Mouse (Mus musculus) embryonic facial prominence, embryonic 15.5 days (tissue): Measurements from ENCODE around the gene Avp. TPM values are rescaled to one million over a fixed set of nuclear protein-coding genes. Genes with fewer than 3 reads are reported as not detected.

Experiments used
- ATAC-seq: fragments of 200-750 bp; cut with Nextera tagmentation; 2 replicates; pipeline ENCODE4 v1.8.0; 2017; ENCODE audit warnings: low read depth, moderate TSS enrichment; ENCODE audit not compliant: insufficient number of reproducible peaks, low FRiP score, low TSS enrichment
- H3K27ac ChIP-seq: fragments of 300-500 bp; sonication (generic); replicated peaks from 2 replicates; pipeline ENCODE4 v1.5.1; 2015; ENCODE audit warnings: mild to moderate bottlenecking, inconsistent platforms
- H3K27me3 ChIP-seq: fragments of 300-500 bp; sonication (generic); 2 replicates; pipeline ENCODE4 v1.6.1; 2015; ENCODE audit warnings: inconsistent platforms
- H3K36me3 ChIP-seq: fragments of 300-500 bp; sonication (generic); 2 replicates; pipeline ENCODE4 v1.6.1; 2015; ENCODE audit warnings: mild to moderate bottlenecking, inconsistent platforms
- H3K4me1 ChIP-seq: fragments of 300-500 bp; sonication (generic); 2 replicates; pipeline ENCODE4 v1.6.1; 2015; ENCODE audit warnings: inconsistent platforms
- H3K4me2 ChIP-seq: fragments of 300-500 bp; sonication (generic); replicated peaks from 2 replicates; pipeline ENCODE4 v1.6.1; 2015; ENCODE audit warnings: mild to moderate bottlenecking, inconsistent platforms
- H3K4me3 ChIP-seq: fragments of 300-500 bp; sonication (generic); replicated peaks from 2 replicates; pipeline ENCODE4 v1.5.1; 2015; ENCODE audit warnings: mild to moderate bottlenecking, inconsistent platforms
- H3K9ac ChIP-seq: fragments of 300-500 bp; sonication (generic); 2 replicates; pipeline ENCODE4 v1.6.1; 2015; ENCODE audit warnings: inconsistent platforms
- H3K9me3 ChIP-seq: fragments of 300-500 bp; sonication (generic); replicated peaks from 2 replicates; pipeline ENCODE4 v1.6.1; 2016; ENCODE audit warnings: inconsistent platforms
- WGBS: fragments of 180-500 bp; shearing (Covaris S2); methylation state at CpG from one replicate; pipeline ENCODE4 v1.1.7; 2015; 5-methylcytosine and 5-hydroxymethylcytosine counted together
- microRNA-seq: library from miRNA; unstranded; fragments of <30 nt; microRNA quantifications from one replicate; pipeline ENCODE4, GENCODE M21; 2016; ENCODE audit warnings: borderline number of aligned reads
- polyA plus RNA-seq: library from polyadenylated mRNA; unstranded; fragments of >200 nt; fragmentation: Nextera tagmentation; extraction: Ambion mirVana; gene quantifications from 2 replicates; pipeline ENCODE4 v1.2.1, GENCODE M21; 2015

The Avp gene
- polyA plus RNA-seq, 1 experiment from 2014 or later, result not detected

DNA sequence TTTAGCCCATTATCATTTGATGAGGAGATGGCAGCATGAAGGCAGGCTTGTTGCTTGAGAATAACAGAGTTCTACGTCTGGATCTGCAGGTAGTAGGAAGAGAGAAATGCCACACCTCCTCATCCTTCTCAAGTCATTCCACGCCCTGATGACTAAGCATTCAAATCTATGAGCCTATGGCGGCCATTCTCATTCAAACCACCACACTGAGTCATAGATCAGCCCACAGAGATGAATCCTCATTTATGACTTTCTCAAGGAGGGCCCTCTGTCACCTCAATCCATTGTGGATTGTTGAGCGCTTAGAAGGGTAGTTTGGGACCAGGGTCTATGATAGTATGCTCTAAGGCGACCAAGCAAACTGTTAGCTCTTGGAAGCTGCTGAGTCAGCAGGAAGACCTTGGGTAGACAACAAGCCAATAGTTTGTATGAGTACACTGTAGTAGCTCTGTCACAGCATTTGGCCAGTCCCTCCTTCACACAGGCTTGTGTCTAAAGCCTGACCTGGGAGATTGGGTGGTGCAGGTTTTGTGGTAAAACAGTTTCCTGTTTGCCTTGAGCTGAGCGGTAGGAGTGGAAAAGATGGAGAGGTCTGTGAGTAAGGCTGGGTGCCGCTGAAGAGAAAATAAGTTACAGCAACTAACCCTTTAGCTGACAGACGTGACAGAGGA, 43.3 kb downstream of the Avp start:
- no peaks in the 10 kb centered on the region for H3K9me3 ChIP-seq
- H3K36me3 ChIP-seq, result peaks cover 92% of the 10 kb centered on the region
- H3K4me1 ChIP-seq, result no peaks in the 10 kb centered on the region
- H3K4me3 ChIP-seq, result no peak overlapping the region
- H3K27ac ChIP-seq, result no peak overlapping the region
- 88% methylated on average over 8 of the region's 8 CpGs for WGBS
- no peak overlapping the region for H3K9ac ChIP-seq
- no peak overlapping the region for H3K4me2 ChIP-seq
- no peak for ATAC-seq
- no peaks in the 10 kb centered on the region for H3K27me3 ChIP-seq

DNA sequence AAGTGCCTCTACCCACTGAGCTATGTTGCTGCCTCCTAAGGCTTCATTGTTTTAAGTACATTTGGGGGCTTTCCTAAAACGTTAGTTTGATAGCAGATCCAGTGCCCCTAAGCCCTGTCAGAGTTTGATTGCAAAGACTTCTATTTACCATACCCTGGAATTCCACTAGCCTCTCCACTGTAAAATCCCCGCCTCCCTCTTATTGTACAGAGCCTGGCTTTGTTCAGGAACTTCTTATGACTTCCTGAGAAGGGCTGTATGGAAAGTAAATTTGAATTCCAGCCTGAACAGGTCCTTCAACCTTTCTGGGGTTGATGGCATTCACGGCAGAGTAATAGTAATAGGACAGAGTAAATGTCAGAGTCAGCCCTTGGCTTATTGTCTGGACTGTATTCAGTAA, 45.5 kb downstream of the Avp start:
- ATAC-seq, result no peak
- Histone ChIP-seq H3K4me2 (no peak overlapping the region), H3K36me3 (peaks cover 91% of the 10 kb centered on the region), H3K9me3 (no peaks in the 10 kb centered on the region), H3K9ac (no peak overlapping the region), H3K4me3 (no peak overlapping the region), H3K4me1 (no peaks in the 10 kb centered on the region), H3K27me3 (no peaks in the 10 kb centered on the region), H3K27ac (no peak overlapping the region)
- 63% methylated on average over 3 of the region's 3 CpGs for WGBS

DNA sequence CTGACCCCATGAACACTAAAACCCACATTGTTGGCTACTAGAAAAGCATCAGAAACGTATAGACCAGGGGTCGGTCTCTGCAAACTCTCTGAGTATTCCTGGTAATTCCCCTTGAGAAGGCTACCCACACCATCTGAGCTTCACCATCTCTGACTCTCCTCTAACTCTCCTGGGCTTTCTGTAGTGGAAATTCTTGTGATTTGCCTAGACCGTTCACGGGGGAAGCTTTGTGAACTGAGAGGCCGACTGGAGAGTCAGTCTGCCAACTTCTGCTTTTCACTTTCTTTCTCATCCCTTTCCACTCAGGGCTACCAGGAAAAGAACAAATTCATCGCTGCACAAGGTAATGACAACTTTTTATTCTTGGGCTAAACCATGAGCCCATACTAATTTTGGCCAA, 47.3 kb downstream of the Avp start:
- Histone ChIP-seq H3K4me1 (no peaks in the 10 kb centered on the region), H3K27ac (no peak overlapping the region), H3K9ac (no peak overlapping the region), H3K4me2 (no peak overlapping the region), H3K27me3 (no peaks in the 10 kb centered on the region), H3K36me3 (peaks cover 76% of the 10 kb centered on the region), H3K4me3 (no peak overlapping the region), H3K9me3 (no peaks in the 10 kb centered on the region)
- no peak for ATAC-seq
- 89% methylated on average over 6 of the region's 6 CpGs for WGBS

DNA sequence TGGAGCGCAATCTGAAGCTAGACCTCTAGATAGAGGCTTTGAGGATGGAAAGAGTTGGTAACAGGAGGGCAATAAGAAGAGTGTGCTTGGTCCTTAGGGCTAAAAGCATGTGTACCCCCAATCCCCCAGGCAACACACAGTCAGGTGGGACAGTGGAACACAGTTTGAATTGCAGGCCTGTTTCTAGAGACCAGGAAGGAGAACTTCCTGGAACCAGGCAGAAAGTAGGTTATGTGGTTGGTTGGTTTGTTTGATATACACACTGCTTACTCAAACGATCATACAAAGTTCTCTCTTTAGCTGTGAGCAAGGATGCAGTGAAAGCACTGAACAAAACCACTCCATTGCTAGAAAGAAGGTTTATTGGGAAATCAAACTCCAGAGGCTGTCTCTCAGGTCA, 50.2 kb downstream of the Avp start:
- Histone ChIP-seq H3K36me3 (peaks cover 66% of the 10 kb centered on the region), H3K4me3 (no peak overlapping the region), H3K4me2 (no peak overlapping the region), H3K4me1 (no peaks in the 10 kb centered on the region), H3K27me3 (no peaks in the 10 kb centered on the region), H3K9ac (no peak overlapping the region), H3K9me3 (no peaks in the 10 kb centered on the region), H3K27ac (no peak overlapping the region)
- no peak for ATAC-seq
- 90% methylated on average over 2 of the region's 2 CpGs for WGBS

Small RNA genes within 50 kb of the gene (microRNA-seq; reads per million reads assigned to microRNA genes)
- not detected for gene Gm23876

Other genes starting within 250 kb of the Avp start
- 123 and 141 TPM in 2 replicates for gene Cpxm1, start 185.0 kb downstream of the Avp start, polyA plus RNA-seq
- not detected in 2 replicates for gene Gm28372, start 177.3 kb downstream of the Avp start, polyA plus RNA-seq
- gene 1700020A23Rik, start 177.3 kb downstream of the Avp start, polyA plus RNA-seq, result 0.24 TPM in 1 of 2 replicates, not detected in the other
- not detected in 2 replicates for gene Tmem239, start 176.1 kb downstream of the Avp start, polyA plus RNA-seq
- gene Vps16, start 158.2 kb downstream of the Avp start, polyA plus RNA-seq, result 84.4 and 103 TPM in 2 replicates
- 19.5 and 20.0 TPM in 2 replicates for gene Pced1a, start 157.9 kb downstream of the Avp start, polyA plus RNA-seq
- gene Ptpra, start 132.3 kb downstream of the Avp start, polyA plus RNA-seq, result 108 TPM in 2 replicates
- gene Mrps26, start 18.8 kb downstream of the Avp start, polyA plus RNA-seq, result 98.9 and 102 TPM in 2 replicates
- gene Oxt, start 6.4 kb downstream of the Avp start, polyA plus RNA-seq, result not detected in 2 replicates
- 12.5 and 13.4 TPM in 2 replicates for gene Fastkd5, start 47.5 kb upstream of the Avp start, polyA plus RNA-seq
- gene Ubox5, start 47.5 kb upstream of the Avp start, polyA plus RNA-seq, result 11.8 TPM in 2 replicates
- 6.1 and 6.7 TPM in 2 replicates for gene Lzts3, start 60.2 kb upstream of the Avp start, polyA plus RNA-seq
- 76.8 and 77.8 TPM in 2 replicates for gene Ddrgk1, start 82.1 kb upstream of the Avp start, polyA plus RNA-seq
- gene Itpa, start 85.1 kb upstream of the Avp start, polyA plus RNA-seq, result 96.6 and 101 TPM in 2 replicates
- 4.7 and 5.4 TPM in 2 replicates for gene Slc4a11, start 115.0 kb upstream of the Avp start, polyA plus RNA-seq